Mouse (Mus musculus) midbrain, embryonic 16.5 days (tissue): ENCODE measurements around the gene Upk2. TPM values are rescaled to one million over a fixed set of nuclear protein-coding genes. Genes with fewer than 3 reads are reported as not detected.

Experiments used
- ATAC-seq: fragments of 200-750 bp; cut with Nextera tagmentation; 2 replicates; pipeline ENCODE4 v1.8.0; 2017; ENCODE audit warnings: moderate TSS enrichment
- H3K27ac ChIP-seq: fragments of 300-500 bp; sonication (generic); 2 replicates; pipeline ENCODE4 v1.5.1; 2014; ENCODE audit warnings: mild to moderate bottlenecking, low read length, mixed read lengths
- H3K27me3 ChIP-seq: fragments of 300-500 bp; sonication (generic); 2 replicates; pipeline ENCODE4 v1.6.1; 2014; ENCODE audit warnings: low read depth, low read length, mixed read lengths; ENCODE audit not compliant: control insufficient read depth, insufficient read depth
- H3K36me3 ChIP-seq: fragments of 300-500 bp; sonication (generic); 2 replicates; pipeline ENCODE4 v1.6.1; 2014; ENCODE audit warnings: mild to moderate bottlenecking, low read length, moderate library complexity, mixed read lengths; ENCODE audit not compliant: control insufficient read depth, insufficient read depth
- H3K4me1 ChIP-seq: fragments of 300-500 bp; sonication (generic); 2 replicates; pipeline ENCODE4 v1.6.1; 2014; ENCODE audit warnings: mild to moderate bottlenecking, low read length, mixed read lengths; ENCODE audit not compliant: control insufficient read depth, insufficient read depth
- H3K4me2 ChIP-seq: fragments of 300-500 bp; sonication (generic); 2 replicates; pipeline ENCODE4 v1.6.1; 2014; ENCODE audit warnings: mild to moderate bottlenecking, low read length, mixed read lengths
- H3K4me3 ChIP-seq: fragments of 300-500 bp; sonication (generic); 2 replicates; pipeline ENCODE4 v1.5.1; 2014; ENCODE audit warnings: low read depth, mild to moderate bottlenecking, low read length, moderate library complexity, mixed read lengths
- H3K9ac ChIP-seq: fragments of 300-500 bp; sonication (generic); 2 replicates; pipeline ENCODE4 v1.6.1; 2014; ENCODE audit warnings: low read depth, low read length, mixed read lengths
- H3K9me3 ChIP-seq: fragments of 300-500 bp; sonication (generic); replicated peaks from 2 replicates; pipeline ENCODE4 v1.6.1; 2014; ENCODE audit warnings: mild to moderate bottlenecking, low read length, mixed read lengths; ENCODE audit not compliant: control insufficient read depth, poor library complexity, severe bottlenecking
- WGBS: fragments of 180-500 bp; shearing (Covaris S2); extraction: QIAGEN DNeasy Blood & Tissue Kit; methylation state at CpG from one replicate; pipeline ENCODE4 v1.1.7; 2014; 5-methylcytosine and 5-hydroxymethylcytosine counted together
- polyA plus RNA-seq: library from polyadenylated mRNA; unstranded; fragments of >200 nt; fragmentation: Nextera tagmentation; extraction: Ambion mirVana; gene quantifications from 2 replicates; pipeline ENCODE4 v1.2.1, GENCODE M21; 2015

The Upk2 gene
- polyA plus RNA-seq, 1 experiment from 2014 or later = not detected

DNA sequence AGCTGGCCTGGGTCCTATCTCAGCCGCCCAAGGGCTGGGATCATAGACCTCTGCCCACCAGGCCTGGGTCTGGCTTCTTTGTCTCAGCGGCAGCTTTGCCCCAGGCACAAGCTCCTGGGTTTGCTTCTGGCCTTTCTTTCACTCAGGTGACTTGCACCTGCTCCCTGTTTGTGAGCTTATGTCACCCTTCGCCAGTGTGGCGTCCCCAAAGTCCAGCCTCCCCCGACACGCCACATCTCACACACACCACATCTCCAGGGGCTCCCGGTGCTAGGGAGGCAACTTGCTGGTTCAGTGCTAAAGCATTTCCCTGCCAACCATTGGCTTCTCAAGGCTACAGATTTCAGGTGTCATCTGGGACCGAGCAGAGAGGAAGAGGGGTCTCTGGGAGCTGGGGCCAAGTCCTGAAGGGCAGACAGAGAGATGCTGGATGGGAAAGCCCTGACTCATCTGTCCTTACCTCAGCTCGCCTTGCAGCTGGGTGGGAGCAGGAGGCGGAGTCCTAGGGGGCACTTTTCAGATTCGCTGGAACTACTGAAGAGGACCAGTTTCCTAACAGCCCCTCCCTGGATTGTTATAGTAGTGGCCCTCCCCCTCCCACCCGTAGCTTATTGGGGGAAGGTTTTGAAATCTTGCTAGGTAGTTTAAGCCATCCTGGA lies 42.2 kb upstream of the Upk2 start:
- Histone ChIP-seq H3K9me3 (no peaks in the 10 kb centered on the region), H3K36me3 (peaks cover 8% of the 10 kb centered on the region), H3K4me1 (peaks cover 75% of the 10 kb centered on the region), H3K9ac (0 out of 2 replicates have a peak overlapping the region, but pooled peaks have one; percentile 5), H3K4me3 (no peak overlapping the region), H3K27me3 (no peaks in the 10 kb centered on the region), H3K4me2 (no peak overlapping the region), H3K27ac (no peak overlapping the region)
- WGBS = 54% methylated on average over 12 of the region's 12 CpGs
- ATAC-seq = no peak

DNA sequence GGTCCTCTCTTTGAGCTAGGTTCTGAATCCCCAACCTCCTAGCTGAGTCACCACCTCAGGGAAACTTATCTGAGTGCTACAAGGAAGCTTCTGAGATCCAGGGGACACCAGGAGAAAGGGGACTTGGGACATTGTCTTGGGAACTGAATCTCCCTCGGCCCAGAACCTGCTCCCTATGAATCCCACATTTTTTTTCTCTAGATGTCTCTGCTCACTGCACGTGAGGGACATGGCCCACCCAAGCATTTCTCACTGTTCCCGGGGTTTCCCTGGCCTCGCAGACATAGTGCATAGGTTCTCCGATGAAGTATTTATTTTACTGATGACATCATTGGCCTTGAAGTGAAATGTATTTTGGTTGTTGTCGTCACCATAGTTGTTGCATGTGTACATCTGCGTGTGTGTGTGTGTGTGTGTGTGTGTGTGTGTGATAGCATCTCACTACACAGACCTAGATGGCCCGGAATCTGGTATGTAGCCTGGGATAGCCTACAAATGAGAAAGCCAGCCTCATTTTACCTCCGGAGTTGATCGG lies 41.1 kb upstream of the Upk2 start:
- WGBS = 89% methylated on average over 10 of the region's 10 CpGs
- no peak overlapping the region for H3K27ac ChIP-seq
- peaks cover 2% of the 10 kb centered on the region for H3K36me3 ChIP-seq
- H3K4me3 ChIP-seq = no peak overlapping the region
- H3K9me3 ChIP-seq = no peaks in the 10 kb centered on the region
- H3K4me2 ChIP-seq = no peak overlapping the region
- ATAC-seq = no peak
- no peaks in the 10 kb centered on the region for H3K27me3 ChIP-seq
- peaks cover 67% of the 10 kb centered on the region for H3K4me1 ChIP-seq
- no peak overlapping the region for H3K9ac ChIP-seq

DNA sequence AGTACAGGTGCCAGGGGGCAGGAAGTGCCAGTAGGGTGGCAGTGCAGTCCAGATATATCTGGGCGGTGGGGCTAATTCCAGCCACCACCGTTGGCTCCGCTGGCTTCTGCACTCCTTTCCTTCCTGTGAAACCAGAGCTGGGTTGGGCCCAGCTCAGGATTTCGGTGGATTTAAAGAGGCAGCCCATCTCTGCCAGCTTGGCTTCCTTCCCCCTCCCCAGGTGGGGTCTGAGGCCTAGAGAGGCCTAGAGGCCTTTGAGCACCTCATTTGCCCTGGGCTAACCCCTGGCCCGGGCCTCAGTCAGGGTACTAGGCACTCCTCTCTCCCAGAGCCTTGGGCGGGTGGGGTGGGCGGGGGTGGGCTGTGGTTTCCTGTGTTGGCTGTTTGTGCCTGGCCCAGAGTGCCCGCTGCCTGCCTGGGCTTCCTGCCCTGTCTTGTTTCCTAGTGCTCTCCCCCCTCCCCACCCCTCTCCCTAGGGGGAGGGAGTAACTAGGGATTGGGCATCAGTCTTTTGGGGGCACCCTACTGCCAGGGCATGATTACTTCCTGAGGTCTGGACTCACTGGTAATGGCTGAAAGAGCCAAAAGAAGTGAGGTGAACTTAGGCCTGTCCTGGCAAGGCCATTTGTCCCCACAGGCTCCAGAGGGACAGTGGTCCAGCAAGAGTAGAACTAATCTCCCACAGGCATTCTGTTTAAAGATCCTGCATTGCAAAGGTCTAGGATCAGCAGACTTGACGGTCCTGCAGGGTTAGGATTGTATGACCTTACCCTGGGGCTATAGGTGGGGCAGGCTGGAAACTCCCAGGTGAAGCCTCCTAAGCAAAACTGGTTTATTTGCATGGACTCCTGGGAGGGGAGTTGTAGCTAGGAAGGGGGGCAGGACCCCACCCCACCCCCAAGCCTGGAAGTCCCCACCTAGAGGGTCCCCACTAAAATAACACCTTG lies 40.4 kb upstream of the Upk2 start:
- 0 out of 2 replicates have a peak overlapping the region, but pooled peaks have one; percentile 37 for H3K9ac ChIP-seq
- no peaks in the 10 kb centered on the region for H3K27me3 ChIP-seq
- H3K4me2 ChIP-seq = 0 out of 2 replicates have a peak overlapping the region, but pooled peaks have one; percentile 17
- ATAC-seq = no peak
- H3K36me3 ChIP-seq = no peaks in the 10 kb centered on the region; the same call in 1 of the 2 replicates
- peaks cover 67% of the 10 kb centered on the region for H3K4me1 ChIP-seq
- H3K9me3 ChIP-seq = no peaks in the 10 kb centered on the region
- no peak overlapping the region for H3K4me3 ChIP-seq
- WGBS = 43% methylated on average over 9 of the region's 9 CpGs
- peak overlapping the region; percentile 62; the same call in 1 of the 2 replicates for H3K27ac ChIP-seq

DNA sequence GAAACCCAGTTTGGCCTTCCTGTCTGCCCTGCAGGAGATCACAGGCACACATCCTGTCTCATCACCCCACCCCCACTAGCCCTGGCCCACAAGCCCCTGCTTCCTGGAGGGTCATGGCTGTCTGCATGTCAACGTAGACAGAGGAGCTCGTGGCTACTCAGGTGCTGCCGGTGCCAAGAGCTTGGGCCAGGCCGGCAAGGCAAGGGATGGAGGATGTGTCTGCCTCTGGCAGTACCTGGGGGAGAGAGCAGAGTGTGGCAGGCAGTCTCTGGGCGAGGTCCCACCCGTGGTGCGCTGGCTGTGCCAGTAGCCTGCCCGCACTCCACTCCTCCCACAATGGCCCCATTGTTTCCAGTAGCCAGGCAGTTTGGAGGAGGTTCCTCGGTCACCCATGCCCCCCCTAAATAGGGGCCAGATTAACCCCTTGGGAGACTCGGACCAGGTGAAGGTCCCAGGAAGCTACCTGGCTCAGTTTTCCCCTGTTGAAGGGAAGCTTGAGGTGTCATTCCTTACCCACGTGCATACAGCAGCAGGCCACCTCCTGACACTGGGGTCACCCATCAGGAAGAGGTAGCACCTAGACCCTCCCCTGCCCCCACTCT lies 39.6 kb upstream of the Upk2 start:
- no peak for ATAC-seq
- WGBS = 20% methylated on average over 11 of the region's 11 CpGs
- no peaks in the 10 kb centered on the region for H3K27me3 ChIP-seq
- H3K27ac ChIP-seq = peak overlapping the region; percentile 62; the same call in 1 of the 2 replicates
- 0 out of 2 replicates have a peak overlapping the region, but pooled peaks have one; percentile 17 for H3K4me2 ChIP-seq
- H3K9me3 ChIP-seq = no peaks in the 10 kb centered on the region
- no peak overlapping the region for H3K4me3 ChIP-seq
- H3K36me3 ChIP-seq = no peaks in the 10 kb centered on the region; the same call in 1 of the 2 replicates
- H3K9ac ChIP-seq = peak overlapping the region; percentile 37; the same call in 1 of the 2 replicates
- peaks cover 67% of the 10 kb centered on the region for H3K4me1 ChIP-seq

DNA sequence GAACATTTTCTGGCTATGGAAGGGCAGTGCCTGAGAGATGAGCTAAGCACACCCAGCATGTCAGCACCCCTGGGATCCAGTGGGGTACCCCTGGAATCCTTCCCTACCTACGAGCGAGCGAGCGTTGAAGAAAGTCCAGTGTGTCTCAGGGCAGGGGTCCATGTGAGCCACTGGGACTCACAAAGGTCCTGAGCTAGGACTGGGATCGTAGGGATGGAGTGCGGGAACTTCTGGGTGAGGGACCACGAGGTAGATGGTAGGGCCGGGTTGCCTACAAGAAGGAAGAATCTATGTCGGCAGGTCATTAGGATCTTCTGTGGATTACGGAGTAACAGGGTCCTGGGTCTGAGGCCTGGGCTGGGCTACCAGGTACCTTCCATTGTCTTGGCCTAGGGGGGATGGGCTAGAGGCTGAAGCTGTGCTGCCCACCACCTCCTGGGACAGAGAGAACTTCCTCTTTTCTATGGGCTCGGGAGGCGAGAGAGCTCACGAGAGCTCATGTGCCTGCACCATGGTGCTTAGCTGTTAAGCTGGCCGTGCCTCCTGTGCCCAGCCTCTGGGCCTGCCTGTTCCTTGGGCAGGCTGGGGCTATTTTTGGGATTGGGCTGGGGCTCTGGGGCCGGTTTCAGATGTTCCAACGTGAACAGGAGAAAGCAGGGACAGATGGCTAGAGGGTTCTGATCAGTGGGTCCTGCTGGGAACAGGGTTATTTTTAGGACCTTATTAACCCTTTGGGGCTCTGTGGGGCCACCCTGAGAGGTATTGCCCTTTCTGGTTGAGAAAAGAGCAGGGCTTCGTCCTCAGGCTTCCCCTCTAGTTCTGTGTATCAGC lies 38.1 kb upstream of the Upk2 start:
- Histone ChIP-seq H3K4me2 (no peak overlapping the region), H3K9me3 (no peaks in the 10 kb centered on the region), H3K27me3 (no peaks in the 10 kb centered on the region), H3K4me1 (peaks cover 67% of the 10 kb centered on the region), H3K4me3 (no peak overlapping the region), H3K27ac (no peak overlapping the region), H3K9ac (no peak overlapping the region), H3K36me3 (no peaks in the 10 kb centered on the region; the same call in 1 of the 2 replicates)
- no peak for ATAC-seq
- WGBS = 57% methylated on average over 17 of the region's 17 CpGs

DNA sequence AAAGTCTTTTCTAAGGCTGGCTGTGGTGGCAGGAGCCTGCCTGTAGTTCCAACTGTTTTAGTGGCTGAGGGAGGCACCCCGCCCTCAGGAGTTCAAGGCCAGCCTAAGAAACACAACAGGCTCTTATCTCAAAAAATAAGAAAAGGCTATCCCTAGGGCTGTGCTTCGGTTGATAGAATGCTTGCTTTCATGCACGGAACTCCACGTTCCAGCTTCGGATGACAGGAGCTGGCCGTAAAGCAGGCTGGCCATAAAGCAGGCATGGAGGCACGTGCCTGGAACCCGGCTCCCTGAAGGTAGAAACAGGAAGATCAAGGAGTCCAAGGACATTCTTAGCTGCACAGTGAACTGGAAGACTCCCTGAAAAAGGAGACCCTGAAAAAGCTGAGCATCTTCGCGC lies 36.6 kb upstream of the Upk2 start:
- WGBS = 78% methylated on average over 10 of the region's 10 CpGs
- peaks cover 69% of the 10 kb centered on the region for H3K4me1 ChIP-seq
- no peak for ATAC-seq
- no peak overlapping the region for H3K9ac ChIP-seq
- no peaks in the 10 kb centered on the region; the same call in 1 of the 2 replicates for H3K36me3 ChIP-seq
- H3K27ac ChIP-seq = no peak overlapping the region
- no peaks in the 10 kb centered on the region for H3K27me3 ChIP-seq
- H3K9me3 ChIP-seq = no peaks in the 10 kb centered on the region
- H3K4me2 ChIP-seq = no peak overlapping the region
- H3K4me3 ChIP-seq = no peak overlapping the region

DNA sequence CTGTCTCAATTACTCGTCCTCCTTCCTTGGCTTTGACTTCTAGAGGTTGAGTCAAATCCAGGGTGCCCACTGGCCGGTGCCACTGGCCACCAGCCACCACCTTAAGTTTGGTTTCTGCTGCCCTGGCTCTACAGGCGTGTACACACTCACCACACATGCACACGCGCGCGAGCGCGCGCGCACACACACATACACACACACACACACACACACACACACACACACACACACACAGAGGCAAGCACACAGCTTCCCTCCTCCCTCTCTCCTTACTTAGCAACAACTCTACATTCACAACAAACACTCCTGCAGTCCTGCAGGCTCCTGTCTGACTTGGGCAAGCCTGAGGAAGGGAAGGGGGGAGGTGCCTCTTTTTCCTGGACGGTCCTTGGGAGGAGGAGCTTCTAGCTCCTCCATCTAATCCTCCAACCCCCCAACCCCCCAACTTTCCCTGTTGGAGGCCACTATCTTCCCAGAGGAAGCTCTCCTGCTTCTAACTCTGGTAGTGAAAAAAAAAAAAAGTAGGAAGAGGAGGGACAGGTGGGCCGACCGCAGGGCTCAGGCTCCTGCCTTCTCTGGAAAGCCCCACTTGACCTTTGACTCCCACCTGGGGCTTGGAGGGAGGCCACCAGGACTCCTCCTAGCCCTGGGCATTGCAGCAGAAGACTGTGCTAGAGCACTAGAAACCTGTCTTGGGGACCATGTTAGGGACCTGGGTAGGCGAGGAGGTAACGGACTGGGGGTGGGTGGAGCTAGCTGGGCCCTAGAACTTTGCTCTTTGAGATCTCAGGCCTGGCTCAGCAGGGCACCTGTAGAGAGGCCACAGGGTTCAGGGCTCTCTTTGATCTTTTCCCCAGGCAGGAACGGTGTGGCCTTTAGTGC lies 35.6 kb upstream of the Upk2 start:
- Histone ChIP-seq H3K4me1 (peaks cover 79% of the 10 kb centered on the region), H3K9me3 (no peaks in the 10 kb centered on the region), H3K4me3 (no peak overlapping the region), H3K4me2 (peak overlapping the region; percentile 93), H3K27ac (peak overlapping the region; percentile 54), H3K27me3 (no peaks in the 10 kb centered on the region), H3K9ac (peak overlapping the region; percentile 52; the same call in 1 of the 2 replicates), H3K36me3 (no peaks in the 10 kb centered on the region; the same call in 1 of the 2 replicates)
- WGBS = 21% methylated on average over 13 of the region's 17 CpGs
- ATAC-seq = no peak
